Mouse (Mus musculus): Measurements from ENCODE around the gene Olfr330. TPM values are rescaled to one million over a fixed set of nuclear protein-coding genes. Genes with fewer than 3 reads are reported as not detected.

Gene Olfr330
- polyA plus RNA-seq, 1 experiment from 2014 or later: not detected

DNA sequence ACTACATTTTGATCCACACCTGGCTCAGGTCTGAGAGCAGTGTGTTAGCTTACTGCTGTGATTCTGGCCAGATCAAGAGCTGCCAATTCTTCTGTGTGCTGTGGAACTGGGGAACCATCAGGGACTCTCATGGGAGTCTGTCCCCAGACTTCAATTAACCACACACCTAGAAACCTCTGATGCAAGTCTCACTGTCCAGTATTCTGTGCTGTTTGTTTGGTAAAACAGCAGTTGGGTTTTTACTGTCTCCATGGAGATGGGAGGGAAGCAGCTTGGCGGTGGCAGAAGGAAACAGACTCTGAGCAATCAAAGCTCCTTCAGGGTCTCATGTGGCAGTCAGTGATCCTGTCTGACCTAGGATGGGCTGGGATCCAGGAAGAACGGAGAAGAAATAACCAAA, 42.2 kb downstream of the Olfr330 start, which contains the start of gene Olfr332:
Gene Olfr332 (minus strand): TSS at position 101 of the 400 bp plus-strand sequence.
- Histone ChIP-seq H3K27ac (replicated peaks) (no peak within 1 kb of the TSS), H3K4me2 (no peak within 1 kb of the TSS), H3K9me3 (no peaks in the 10 kb centered on the region), H3K27me3 (replicated peaks) (no peaks in the 10 kb centered on the region), H3K4me3 (no peak within 1 kb of the TSS), H3K9ac (no peak within 1 kb of the TSS), H3K4me1 (no peaks in the 10 kb centered on the region), H3K36me3 (no peaks in the 10 kb centered on the region)
- no peak for ATAC-seq (ENCODE audit: extremely low read depth, insufficient number of reproducible peaks, low FRiP score, low TSS enrichment)
- WGBS: 79% methylated on average over 2 of the region's 2 CpGs

Other genes starting within 250 kb of the Olfr330 start
- 12.4 and 15.5 TPM in 2 replicates for gene Zfp692, start 227.8 kb downstream of the Olfr330 start, polyA plus RNA-seq (2015; fragmentation: Nextera tagmentation; extraction: Ambion mirVana)
- gene Zfp672, start 204.5 kb downstream of the Olfr330 start, polyA plus RNA-seq (2015; fragmentation: Nextera tagmentation; extraction: Ambion mirVana): 27.7 and 28.6 TPM in 2 replicates
- 24.0 and 25.3 TPM in 2 replicates for gene Sh3bp5l, start 204.1 kb downstream of the Olfr330 start, polyA plus RNA-seq (2015; fragmentation: Nextera tagmentation; extraction: Ambion mirVana)
- not detected in 2 replicates for gene Lypd8, start 155.8 kb downstream of the Olfr330 start, polyA plus RNA-seq (2015; fragmentation: Nextera tagmentation; extraction: Ambion mirVana)
- gene 1810065E05Rik, start 113.7 kb downstream of the Olfr330 start, polyA plus RNA-seq (2015; fragmentation: Nextera tagmentation; extraction: Ambion mirVana): not detected in 2 replicates
- gene Gm12253, start 102.3 kb downstream of the Olfr330 start, polyA plus RNA-seq (2015; fragmentation: Nextera tagmentation; extraction: Ambion mirVana): not detected in 2 replicates
- gene Lypd9, start 81.9 kb downstream of the Olfr330 start, polyA plus RNA-seq (2015; fragmentation: Nextera tagmentation; extraction: Ambion mirVana): not detected in 2 replicates
- gene Olfr30, start 72.6 kb downstream of the Olfr330 start, polyA plus RNA-seq (2015; fragmentation: Nextera tagmentation; extraction: Ambion mirVana): not detected in 2 replicates
- gene Olfr332, start 42.3 kb downstream of the Olfr330 start, polyA plus RNA-seq (2015; fragmentation: Nextera tagmentation; extraction: Ambion mirVana): not detected in 2 replicates
- gene Olfr331, start 32.3 kb downstream of the Olfr330 start, polyA plus RNA-seq (2015; fragmentation: Nextera tagmentation; extraction: Ambion mirVana): not detected in 2 replicates
- not detected in 2 replicates for gene Olfr329-ps, start 11.6 kb upstream of the Olfr330 start, polyA plus RNA-seq (2015; fragmentation: Nextera tagmentation; extraction: Ambion mirVana)
- gene Olfr328, start 20.8 kb upstream of the Olfr330 start, polyA plus RNA-seq (2015; fragmentation: Nextera tagmentation; extraction: Ambion mirVana): 0.05 and 0.07 TPM in 2 replicates
- not detected in 2 replicates for gene Olfr224, start 35.7 kb upstream of the Olfr330 start, polyA plus RNA-seq (2015; fragmentation: Nextera tagmentation; extraction: Ambion mirVana)
- not detected in 2 replicates for gene Olfr325, start 42.9 kb upstream of the Olfr330 start, polyA plus RNA-seq (2015; fragmentation: Nextera tagmentation; extraction: Ambion mirVana)
- not detected in 2 replicates for gene Olfr324, start 60.3 kb upstream of the Olfr330 start, polyA plus RNA-seq (2015; fragmentation: Nextera tagmentation; extraction: Ambion mirVana)
- not detected in 2 replicates for gene 2210407C18Rik, start 81.2 kb upstream of the Olfr330 start, polyA plus RNA-seq (2015; fragmentation: Nextera tagmentation; extraction: Ambion mirVana)
- not detected in 2 replicates for gene Olfr323, start 95.7 kb upstream of the Olfr330 start, polyA plus RNA-seq (2015; fragmentation: Nextera tagmentation; extraction: Ambion mirVana)
- 0.68 and 0.96 TPM in 2 replicates for gene Trim58, start 105.6 kb upstream of the Olfr330 start, polyA plus RNA-seq (2015; fragmentation: Nextera tagmentation; extraction: Ambion mirVana)
- gene Olfr322, start 123.9 kb upstream of the Olfr330 start, polyA plus RNA-seq (2015; fragmentation: Nextera tagmentation; extraction: Ambion mirVana): not detected in 2 replicates
- gene Olfr320, start 146.3 kb upstream of the Olfr330 start, polyA plus RNA-seq (2015; fragmentation: Nextera tagmentation; extraction: Ambion mirVana): not detected in 2 replicates
- not detected in 2 replicates for gene Olfr319, start 164.3 kb upstream of the Olfr330 start, polyA plus RNA-seq (2015; fragmentation: Nextera tagmentation; extraction: Ambion mirVana)
- gene Olfr318, start 189.2 kb upstream of the Olfr330 start, polyA plus RNA-seq (2015; fragmentation: Nextera tagmentation; extraction: Ambion mirVana): not detected in 2 replicates
- gene Olfr317, start 204.4 kb upstream of the Olfr330 start, polyA plus RNA-seq (2015; fragmentation: Nextera tagmentation; extraction: Ambion mirVana): not detected in 2 replicates
- gene Olfr316, start 217.9 kb upstream of the Olfr330 start, polyA plus RNA-seq (2015; fragmentation: Nextera tagmentation; extraction: Ambion mirVana): not detected in 2 replicates
- gene Olfr315, start 238.4 kb upstream of the Olfr330 start, polyA plus RNA-seq (2015; fragmentation: Nextera tagmentation; extraction: Ambion mirVana): not detected in 2 replicates
- gene Olfr314, start 248.1 kb upstream of the Olfr330 start, polyA plus RNA-seq (2015; fragmentation: Nextera tagmentation; extraction: Ambion mirVana): 0.08 TPM in 1 of 2 replicates, not detected in the other